Mouse (Mus musculus) kidney, postnatal 0 days (tissue): Measurements from ENCODE around the gene Irf4. TPM values are rescaled to one million over a fixed set of nuclear protein-coding genes. Genes with fewer than 3 reads are reported as not detected.

ENCODE experiments used
- ATAC-seq: fragments of 200-750 bp; cut with Nextera tagmentation; replicated peaks from 2 replicates; pipeline ENCODE4 v1.8.0; 2017; ENCODE audit warnings: low read depth, moderate number of reproducible peaks, moderate TSS enrichment, moderate library complexity; ENCODE audit not compliant: low FRiP score
- DNase-seq: peaks from one replicate; pipeline ENCODE4 v3.0.0-alpha.2; 2016; ENCODE audit warnings: low spot score
- H3K27ac ChIP-seq: fragments of 300-500 bp; sonication (generic); 2 replicates; pipeline ENCODE4 v1.5.1; 2014; ENCODE audit warnings: mild to moderate bottlenecking
- H3K27me3 ChIP-seq: fragments of 300-500 bp; sonication (generic); 2 replicates; pipeline ENCODE4 v1.6.1; 2014; ENCODE audit warnings: low read length, mixed read lengths; ENCODE audit not compliant: insufficient read depth
- H3K36me3 ChIP-seq: fragments of 300-500 bp; sonication (generic); 2 replicates; pipeline ENCODE4 v1.6.1; 2014; ENCODE audit warnings: low read length, mixed read lengths; ENCODE audit not compliant: insufficient read depth
- H3K4me1 ChIP-seq: fragments of 300-500 bp; sonication (generic); replicated peaks from 2 replicates; pipeline ENCODE4 v1.6.1; 2014; ENCODE audit warnings: antibody characterized with exemption, low read length, mixed read lengths; ENCODE audit not compliant: insufficient read depth
- H3K4me2 ChIP-seq: fragments of 300-500 bp; sonication (generic); 2 replicates; pipeline ENCODE4 v1.6.1; 2014; ENCODE audit warnings: mild to moderate bottlenecking, low read length, moderate library complexity, mixed read lengths
- H3K4me3 ChIP-seq: fragments of 300-500 bp; sonication (generic); replicated peaks from 2 replicates; pipeline ENCODE4 v1.5.1; 2014; ENCODE audit warnings: low read depth, low read length
- H3K9ac ChIP-seq: fragments of 300-500 bp; sonication (generic); 2 replicates; pipeline ENCODE4 v1.6.1; 2014; ENCODE audit warnings: low read depth, low read length
- H3K9me3 ChIP-seq: fragments of 300-500 bp; sonication (generic); replicated peaks from 2 replicates; pipeline ENCODE4 v1.6.1; 2016; ENCODE audit warnings: low read length, inconsistent platforms, mixed read lengths
- CTCF ChIP-seq: IDR thresholded peaks from 2 replicates; pipeline ENCODE4 v1.5.1; 2016; ENCODE audit warnings: antibody characterized with exemption, low read depth, mild to moderate bottlenecking, moderate library complexity
- WGBS: fragments of 180-500 bp; shearing (Covaris S2); extraction: QIAGEN DNeasy Blood & Tissue Kit; methylation state at CpG from one replicate; pipeline ENCODE4 v1.1.7; 2014; 5-methylcytosine and 5-hydroxymethylcytosine counted together
- polyA plus RNA-seq: library from polyadenylated mRNA; unstranded; fragments of >200 nt; fragmentation: Nextera tagmentation; extraction: Ambion mirVana; gene quantifications from 2 replicates; pipeline ENCODE4 v1.2.1, GENCODE M21; 2015

Irf4 gene
- polyA plus RNA-seq: 0.06 and 0.09 TPM in 2 replicates

GRCm38 (mm10) chr13:30749021-30749556 lies at the start of gene Irf4:
Gene Irf4 (plus strand): TSS chr13:30749226.
- Histone ChIP-seq H3K4me2 (peak within 1 kb of the TSS; percentile 73), H3K27ac (no peak within 1 kb of the TSS), H3K9ac (no peak within 1 kb of the TSS), H3K36me3 (no peaks in the 10 kb centered on the region), H3K4me3 (peak within 1 kb of the TSS; percentile 30), H3K9me3 (no peaks in the 10 kb centered on the region), H3K27me3 (peaks cover 42% of the 10 kb centered on the region), H3K4me1 (peaks cover 18% of the 10 kb centered on the region; the same call in 1 of the 2 replicates)
- DNase-seq (peak; percentile 57), ATAC-seq (peak; percentile 57; the same call in 1 of the 2 replicates)
- TF ChIP-seq CTCF: no peak
- under 1% methylated on average over 20 of the region's 21 CpGs for WGBS

GRCm38 (mm10) chr13:30702695-30703094 lies 46.3 kb upstream of the Irf4 start:
- 97% methylated on average over 5 of the region's 5 CpGs for WGBS
- ATAC-seq: no peak

GRCm38 (mm10) chr13:30704246-30705095 lies 44.6 kb upstream of the Irf4 start:
- no peak overlapping the region for H3K4me3 ChIP-seq
- H3K9me3 ChIP-seq: no peaks in the 10 kb centered on the region
- H3K27me3 ChIP-seq: no peaks in the 10 kb centered on the region
- no peaks in the 10 kb centered on the region for H3K4me1 ChIP-seq
- H3K4me2 ChIP-seq: no peak overlapping the region
- ATAC-seq: no peak
- 0 out of 2 replicates have a peak, but pooled peaks cover 4% of the 10 kb centered on the region for H3K36me3 ChIP-seq
- H3K9ac ChIP-seq: no peak overlapping the region
- no peak overlapping the region for H3K27ac ChIP-seq
- WGBS: 84% methylated on average over 8 of the region's 8 CpGs
- no peak for DNase-seq
- no peak for TF ChIP-seq CTCF

More at GRCm38 (mm10) chr13:30702695-30703094, 46.3 kb upstream of the Irf4 start:
- no peaks in the 10 kb centered on the region for H3K4me1 ChIP-seq
- TF ChIP-seq CTCF: no peak
- no peaks in the 10 kb centered on the region for H3K9me3 ChIP-seq
- no peak overlapping the region for H3K4me2 ChIP-seq
- H3K36me3 ChIP-seq: 0 out of 2 replicates have a peak, but pooled peaks cover 4% of the 10 kb centered on the region
- no peak overlapping the region for H3K27ac ChIP-seq
- H3K4me3 ChIP-seq: no peak overlapping the region
- no peak overlapping the region for H3K9ac ChIP-seq
- no peak for DNase-seq
- no peaks in the 10 kb centered on the region for H3K27me3 ChIP-seq

- no peak overlapping the region for H3K27ac ChIP-seq
- no peak overlapping the region for H3K4me3 ChIP-seq
- H3K9ac ChIP-seq: no peak overlapping the region
- H3K4me1 ChIP-seq: no peaks in the 10 kb centered on the region
- H3K9me3 ChIP-seq: no peaks in the 10 kb centered on the region
- WGBS: 72% methylated on average over 2 of the region's 2 CpGs
- no peaks in the 10 kb centered on the region for H3K36me3 ChIP-seq
- H3K4me2 ChIP-seq: no peak overlapping the region
- ATAC-seq (no peak), DNase-seq (no peak)
- TF ChIP-seq CTCF: no peak
- no peaks in the 10 kb centered on the region for H3K27me3 ChIP-seq
Observed at GRCm38 (mm10) chr13:30711066-30711465, 38.0 kb upstream of the Irf4 start.

- no peak overlapping the region for H3K4me2 ChIP-seq
- ATAC-seq (no peak), DNase-seq (no peak)
- no peaks in the 10 kb centered on the region for H3K36me3 ChIP-seq
- H3K9me3 ChIP-seq: no peaks in the 10 kb centered on the region
- H3K9ac ChIP-seq: no peak overlapping the region
- 98% methylated on average over 3 of the region's 3 CpGs for WGBS
- TF ChIP-seq CTCF: no peak
- no peak overlapping the region for H3K4me3 ChIP-seq
- no peaks in the 10 kb centered on the region for H3K27me3 ChIP-seq
- no peaks in the 10 kb centered on the region for H3K4me1 ChIP-seq
- no peak overlapping the region for H3K27ac ChIP-seq
Observed at GRCm38 (mm10) chr13:30711711-30712110, 37.3 kb upstream of the Irf4 start.

- Histone ChIP-seq H3K27me3 (no peaks in the 10 kb centered on the region), H3K9me3 (no peaks in the 10 kb centered on the region), H3K4me1 (no peaks in the 10 kb centered on the region), H3K9ac (no peak overlapping the region), H3K36me3 (no peaks in the 10 kb centered on the region), H3K4me2 (no peak overlapping the region), H3K4me3 (no peak overlapping the region), H3K27ac (no peak overlapping the region)
- no peak for TF ChIP-seq CTCF
- DNase-seq (peak; percentile 69), ATAC-seq (peak; percentile 78)
- whole genome bisulfite sequencing: 46% methylated on average over 6 of the region's 6 CpGs
Observed at GRCm38 (mm10) chr13:30712280-30712679, 36.7 kb upstream of the Irf4 start.
